Mouse (Mus musculus) E14TG2a.4 (cell line): ENCODE results near the gene Lrp11.
"Not testable (repeated sequence)": the region's sequence is repeated elsewhere in the genome, so short reads cannot be mapped to it uniquely, and the experiment has no call there.

Source experiments
- CTCF ChIP-seq: conservative IDR thresholded peaks from 2 replicates; pipeline ENCODE4 v1.5.1; 2014; ENCODE audit warnings: low read length
- NANOG ChIP-seq: IDR thresholded peaks from 2 replicates; pipeline ENCODE4 v1.6.1; 2014; ENCODE audit warnings: borderline replicate concordance, low read length, mixed read lengths
- POU5F1 ChIP-seq: IDR thresholded peaks from 2 replicates; pipeline ENCODE4 v1.6.1; 2014; ENCODE audit warnings: low read length, borderline replicate concordance

- not testable (repeated sequence) for TF ChIP-seq CTCF
- TF ChIP-seq POU5F1 (peak; percentile 45; the same call in 1 of the 2 replicates), NANOG (peak; percentile 93)
Measured at GRCm38 (mm10) chr10:7612210-7612609, 22.6 kb downstream of the Lrp11 start.
